Mouse (Mus musculus) G1E (cell line): ENCODE data around the gene Bloc1s4. TPM values are rescaled to one million over a fixed set of nuclear protein-coding genes. Genes with fewer than 3 reads are reported as not detected.

ENCODE experiments used
- ATAC-seq: 2 replicates; pipeline ENCODE4 v1.8.0; 2016; ENCODE audit warnings: mild to moderate bottlenecking; ENCODE audit not compliant: insufficient number of reproducible peaks, poor library complexity, low FRiP score, severe bottlenecking; ENCODE audit errors: extremely low read depth
- DNase-seq: peaks from one replicate; pipeline ENCODE4 v3.0.0; 2012; ENCODE audit warnings: low spot score
- H3K27me3 ChIP-seq: 2 replicates; pipeline ENCODE4 v1.6.1; 2012; ENCODE audit warnings: mild to moderate bottlenecking, low read length, inconsistent platforms; ENCODE audit not compliant: insufficient read depth
- H3K36me3 ChIP-seq: replicated peaks from 2 replicates; pipeline ENCODE3; 2012; ENCODE audit warnings: mild to moderate bottlenecking, inconsistent platforms
- H3K4me1 ChIP-seq: 2 replicates; pipeline ENCODE4 v1.6.1; 2012; ENCODE audit warnings: low read depth, low read length, inconsistent platforms, mixed read lengths; ENCODE audit not compliant: insufficient read depth
- H3K4me3 ChIP-seq: 2 replicates; pipeline ENCODE4 v1.5.1; 2012; ENCODE audit warnings: low read depth, mild to moderate bottlenecking, inconsistent platforms, low read length, moderate library complexity, mixed read lengths
- H3K9me3 ChIP-seq: replicated peaks from 2 replicates; pipeline ENCODE4 v1.6.1; 2012; ENCODE audit warnings: inconsistent platforms
- CTCF ChIP-seq: IDR thresholded peaks from 2 replicates; pipeline ENCODE4 v1.5.1; 2012; ENCODE audit warnings: low read depth, low read length, inconsistent platforms, mixed read lengths
- GATA1 ChIP-seq: IDR thresholded peaks from 2 replicates; pipeline ENCODE4 v1.6.1; 2012; ENCODE audit warnings: borderline replicate concordance, low read length, inconsistent platforms, mixed read lengths
- GATA2 ChIP-seq: IDR thresholded peaks from 2 replicates; pipeline ENCODE4 v1.6.1; 2012; ENCODE audit warnings: low read depth, low read length, inconsistent platforms, borderline replicate concordance
- POLR2AphosphoS5 ChIP-seq: IDR thresholded peaks from 2 replicates; pipeline ENCODE4 v1.6.1; 2012; ENCODE audit warnings: low read depth, low read length, inconsistent platforms; ENCODE audit not compliant: insufficient replicate concordance
- TAL1 ChIP-seq: conservative IDR thresholded peaks from 2 replicates; pipeline ENCODE4 v1.6.1; 2012; ENCODE audit warnings: low read depth, low read length, inconsistent platforms, mixed read lengths
- polyA plus RNA-seq: library from polyadenylated mRNA; stranded (reverse); fragments of >175 nt; gene quantifications from 2 replicates; pipeline ENCODE4 v1.2.3, GENCODE M21; 2012
- total RNA-seq, 2 experiments: library from RNA; stranded (forward) in 1 of 2; stranded (reverse) in 1 of 2; fragments of 200-1000 nt in 1 of 2; fragments of >200 nt in 1 of 2; fragmentation: Nextera tagmentation in 1 of 2; gene quantifications; 2 replicates each; pipeline ENCODE4 v1.2.3; 2014 to 2017

Bloc1s4 gene
- total and polyA plus RNA-seq, 3 experiments = 9.3 to 17.6 (median 15.9) TPM

GRCm38 (mm10) chr5:36747071-36747470 is 1.4 kb downstream of the Bloc1s4 start:
- Histone ChIP-seq H3K4me3 (peak overlapping the region; percentile 88; the same call in 1 of the 2 replicates), H3K9me3 (no peaks in the 10 kb centered on the region), H3K36me3 (peaks cover 32% of the 10 kb centered on the region), H3K4me1 (peaks cover 46% of the 10 kb centered on the region), H3K27me3 (peaks cover 2% of the 10 kb centered on the region)
- TF ChIP-seq TAL1 (no peak), GATA1 (no peak), GATA2 (no peak), CTCF (no peak), POLR2AphosphoS5 (no peak)
- no peak for ATAC-seq
- no peak for DNase-seq

- peaks cover 44% of the 10 kb centered on the region for H3K27me3 ChIP-seq
- no peaks in the 10 kb centered on the region for H3K9me3 ChIP-seq
- TF ChIP-seq TAL1 (no peak), POLR2AphosphoS5 (no peak), CTCF (peak; percentile 91), GATA1 (no peak)
- DNase-seq (peak; percentile 53), ATAC-seq (peak; percentile 31; the same call in 1 of the 2 replicates)
- H3K4me3 ChIP-seq = no peak overlapping the region
- peaks cover 32% of the 10 kb centered on the region for H3K36me3 ChIP-seq
- peaks cover 49% of the 10 kb centered on the region for H3K4me1 ChIP-seq
Observed at GRCm38 (mm10) chr5:36742126-36742848, 6.2 kb downstream of the Bloc1s4 start.

GRCm38 (mm10) chr5:36739829-36740228 is 8.6 kb downstream of the Bloc1s4 start:
- TF ChIP-seq CTCF = peak; percentile 22; the same call in 1 of the 2 replicates
- TF ChIP-seq GATA1 = no peak
- H3K9me3 ChIP-seq = no peaks in the 10 kb centered on the region
- no peak overlapping the region for H3K4me3 ChIP-seq
- H3K27me3 ChIP-seq = peaks cover 58% of the 10 kb centered on the region
- peak; percentile 26 for DNase-seq
- ATAC-seq = no peak
- peaks cover 13% of the 10 kb centered on the region for H3K36me3 ChIP-seq
- peaks cover 62% of the 10 kb centered on the region for H3K4me1 ChIP-seq

- H3K4me3 ChIP-seq = no peak overlapping the region
- H3K9me3 ChIP-seq = no peaks in the 10 kb centered on the region
- DNase-seq (no peak), ATAC-seq (no peak)
- TF ChIP-seq POLR2AphosphoS5 = no peak
- TF ChIP-seq GATA1 = no peak
- TF ChIP-seq CTCF = no peak
- no peak for TF ChIP-seq GATA2
- TF ChIP-seq TAL1 = no peak
- peaks cover 7% of the 10 kb centered on the region for H3K36me3 ChIP-seq
- H3K4me1 ChIP-seq = peaks cover 63% of the 10 kb centered on the region
- H3K27me3 ChIP-seq = peaks cover 59% of the 10 kb centered on the region
Observed at GRCm38 (mm10) chr5:36738799-36739615, 9.4 kb downstream of the Bloc1s4 start.

GRCm38 (mm10) chr5:36737765-36738164 is 10.7 kb downstream of the Bloc1s4 start:
- Histone ChIP-seq H3K9me3 (no peaks in the 10 kb centered on the region), H3K4me1 (peaks cover 69% of the 10 kb centered on the region), H3K36me3 (no peaks in the 10 kb centered on the region), H3K4me3 (no peak overlapping the region), H3K27me3 (peaks cover 67% of the 10 kb centered on the region)
- DNase-seq = no peak
- TF ChIP-seq TAL1 = no peak
- no peak for TF ChIP-seq GATA2
- no peak for ATAC-seq

GRCm38 (mm10) chr5:36736009-36736408 is 12.4 kb downstream of the Bloc1s4 start:
- ATAC-seq (peak; percentile 90), DNase-seq (peak; percentile 76)
- Histone ChIP-seq H3K4me3 (peak overlapping the region; percentile 18; the same call in 1 of the 2 replicates), H3K27me3 (peaks cover 77% of the 10 kb centered on the region), H3K36me3 (no peaks in the 10 kb centered on the region), H3K9me3 (no peaks in the 10 kb centered on the region), H3K4me1 (peaks cover 75% of the 10 kb centered on the region)
- peak; percentile 95 for TF ChIP-seq TAL1
- TF ChIP-seq CTCF = no peak
- no peak for TF ChIP-seq GATA1
